Mouse (Mus musculus): ENCODE results near the gene Atg16l2.

- TF ChIP-seq CTCF (IDR thresholded peaks at IDR 0.05; ENCODE audit: borderline replicate concordance, insufficient read depth, low read depth, low read length): no peak
- TF ChIP-seq POLR2A (IDR thresholded peaks at IDR 0.05; ENCODE audit: borderline replicate concordance, insufficient read depth, low read length): no peak
Measured at GRCm38 (mm10) chr7:101292086-101292485, 10.0 kb downstream of the Atg16l2 start.
